Mouse (Mus musculus) embryonic fibroblast, embryonic 13.5 days (primary cell): ENCODE results near the gene Sptb.
A peak's percentile ranks its signal among the peaks of the same experiment; 100 is the strongest.

Experiments used
- CTCF ChIP-seq: IDR thresholded peaks from 2 replicates; pipeline ENCODE4 v1.5.1; 2011; ENCODE audit warnings: mild to moderate bottlenecking, control low read depth, low read length, moderate library complexity, borderline replicate concordance; ENCODE audit not compliant: insufficient read depth
- POLR2A ChIP-seq: IDR thresholded peaks from 2 replicates; pipeline ENCODE4 v1.6.1; 2011; ENCODE audit warnings: low read depth, mild to moderate bottlenecking, control low read depth, low read length, moderate library complexity

- TF ChIP-seq CTCF (no peak), POLR2A (peak; percentile 35; the same call in 1 of the 2 replicates)
Measured at GRCm38 (mm10) chr12:76535471-76535900, 174.9 kb downstream of the Sptb start.
